Mouse (Mus musculus): Measurements from ENCODE around the gene Bcl7a. TPM values are rescaled to one million over a fixed set of nuclear protein-coding genes. Genes with fewer than 3 reads are reported as not detected.

Bcl7a gene
- polyA plus RNA-seq, 1 experiment from 2014 or later = 21.1 TPM

DNA sequence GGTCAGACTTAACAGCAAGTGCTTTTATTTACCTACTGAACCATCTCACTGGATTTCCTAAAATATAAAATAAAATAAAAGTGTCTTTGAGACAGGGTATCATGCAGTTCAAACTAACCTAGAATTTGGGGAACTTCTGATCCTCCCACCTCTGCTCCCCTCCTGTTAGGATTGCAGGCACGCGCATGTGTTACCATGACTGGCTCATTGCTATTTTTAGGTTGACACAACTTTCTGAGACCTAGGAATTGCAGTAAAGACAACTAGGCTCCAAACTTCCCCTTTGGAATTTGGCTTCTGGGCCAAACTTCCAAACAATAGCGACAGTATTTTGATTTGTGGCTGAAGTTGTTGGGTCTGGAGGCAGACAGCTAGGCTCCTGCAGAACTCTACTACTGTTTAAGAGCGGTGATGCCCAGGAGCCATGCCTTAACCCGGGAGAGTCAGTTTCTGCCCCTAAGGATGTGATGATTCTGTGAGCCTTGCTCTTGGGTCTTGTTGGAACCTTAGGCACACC is 50.2 kb downstream of the Bcl7a start:
- Histone ChIP-seq H3K4me1 (replicated peaks; ENCODE audit: control insufficient read depth, insufficient read depth, low read length) (peaks cover 26% of the 10 kb centered on the region), H3K9ac (ENCODE audit: low read length) (peak overlapping the region; percentile 27), H3K4me3 (ENCODE audit: low read depth, low read length) (peak overlapping the region; percentile 78), H3K27ac (ENCODE audit: low read depth) (peak overlapping the region; percentile 85), H3K36me3 (ENCODE audit: control insufficient read depth, insufficient read depth, low read length) (no peaks in the 10 kb centered on the region), H3K9me3 (ENCODE audit: control insufficient read depth, low read length) (no peaks in the 10 kb centered on the region), H3K4me2 (ENCODE audit: low read length) (peak overlapping the region; percentile 79), H3K27me3 (replicated peaks; ENCODE audit: control insufficient read depth, insufficient read depth, low read length) (no peaks in the 10 kb centered on the region)
- no peak for DNase-seq (ENCODE audit: low spot score)
- no peak; the same call in 1 of the 2 replicates for ATAC-seq (replicated peaks; ENCODE audit: low FRiP score, low TSS enrichment, low read depth)
- whole genome bisulfite sequencing = 14% methylated on average over 5 of the region's 5 CpGs

- peak; percentile 94 for DNase-seq (ENCODE audit: low spot score)
- peak within 1 kb of the TSS; percentile 79 for H3K4me2 ChIP-seq (ENCODE audit: low read length)
- H3K27ac ChIP-seq (ENCODE audit: low read depth) = peak within 1 kb of the TSS; percentile 85
- peak within 1 kb of the TSS; percentile 78 for H3K4me3 ChIP-seq (ENCODE audit: low read depth, low read length)
- ATAC-seq (replicated peaks; ENCODE audit: low FRiP score, low TSS enrichment, low read depth) = peak; percentile 98
- peak within 1 kb of the TSS; percentile 88 for H3K9ac ChIP-seq (ENCODE audit: low read length)
- H3K4me1 ChIP-seq (replicated peaks; ENCODE audit: control insufficient read depth, insufficient read depth, low read length) = peaks cover 26% of the 10 kb centered on the region
- under 1% methylated on average over 50 of the region's 50 CpGs for WGBS
- no peaks in the 10 kb centered on the region for H3K36me3 ChIP-seq (ENCODE audit: control insufficient read depth, insufficient read depth, low read length)
- no peaks in the 10 kb centered on the region for H3K27me3 ChIP-seq (replicated peaks; ENCODE audit: control insufficient read depth, insufficient read depth, low read length)
- H3K9me3 ChIP-seq (ENCODE audit: control insufficient read depth, low read length) = no peaks in the 10 kb centered on the region
These were observed 50.8 kb downstream of the Bcl7a start, which contains the start of gene Mlxip for GRCm38 (mm10) chr5:123394303-123394956. Mlxip (plus strand) TSS chr5:123394798.

DNA sequence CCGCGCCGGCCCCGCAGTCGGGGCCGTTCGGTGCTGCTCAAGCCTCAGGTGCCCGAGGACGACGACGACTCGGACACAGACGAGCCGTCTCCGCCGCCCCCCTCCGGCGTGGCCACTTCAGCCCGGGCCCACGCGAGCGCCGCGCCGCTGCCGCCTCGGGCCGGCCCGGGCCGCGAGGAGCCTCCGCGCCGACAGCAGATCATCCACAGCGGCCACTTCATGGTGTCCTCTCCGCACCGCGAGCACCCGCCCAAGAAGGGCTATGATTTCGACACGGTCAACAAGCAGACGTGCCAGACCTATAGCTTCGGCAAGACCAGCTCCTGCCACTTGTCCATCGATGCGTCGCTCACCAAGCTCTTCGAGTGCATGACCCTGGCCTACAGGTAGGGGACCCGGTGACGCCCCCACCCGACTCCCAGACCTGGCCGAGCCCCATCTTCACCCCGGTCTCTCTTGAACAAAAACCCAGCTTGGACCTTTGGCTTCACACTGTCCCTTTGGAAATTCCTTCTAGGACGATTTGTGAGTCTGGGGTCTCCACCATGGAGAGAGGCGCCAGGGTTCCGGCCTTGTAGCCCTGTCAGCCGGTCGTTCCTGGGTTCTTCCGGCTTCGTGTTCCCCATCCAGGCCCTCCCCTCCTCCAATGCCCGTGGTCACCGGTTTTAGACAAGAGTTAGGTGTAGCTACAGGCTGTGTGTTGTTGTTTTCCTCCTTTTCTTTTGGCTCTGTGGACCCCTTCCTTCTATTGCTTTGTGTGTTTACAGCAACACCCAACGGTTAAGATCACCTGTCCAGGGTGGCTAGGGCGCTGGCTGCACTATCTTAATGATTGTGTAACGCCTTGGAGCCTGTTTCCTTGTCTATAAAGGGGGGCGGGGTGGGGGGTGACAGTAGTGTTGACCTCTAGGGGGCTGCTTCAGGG is 51.6 kb downstream of the Bcl7a start:
- DNase-seq (ENCODE audit: low spot score) (peak; percentile 76), ATAC-seq (replicated peaks; ENCODE audit: low FRiP score, low TSS enrichment, low read depth) (peak; percentile 21)
- peak overlapping the region; percentile 88 for H3K9ac ChIP-seq (ENCODE audit: low read length)
- H3K27me3 ChIP-seq (replicated peaks; ENCODE audit: control insufficient read depth, insufficient read depth, low read length) = no peaks in the 10 kb centered on the region
- H3K4me3 ChIP-seq (ENCODE audit: low read depth, low read length) = peak overlapping the region; percentile 78
- peak overlapping the region; percentile 79 for H3K4me2 ChIP-seq (ENCODE audit: low read length)
- H3K4me1 ChIP-seq (replicated peaks; ENCODE audit: control insufficient read depth, insufficient read depth, low read length) = peaks cover 26% of the 10 kb centered on the region
- WGBS = under 1% methylated on average over 65 of the region's 65 CpGs
- H3K27ac ChIP-seq (ENCODE audit: low read depth) = peak overlapping the region; percentile 85; the same call in 1 of the 2 replicates
- H3K9me3 ChIP-seq (ENCODE audit: control insufficient read depth, low read length) = no peaks in the 10 kb centered on the region
- no peaks in the 10 kb centered on the region for H3K36me3 ChIP-seq (ENCODE audit: control insufficient read depth, insufficient read depth, low read length)

- H3K27ac ChIP-seq (ENCODE audit: low read depth) = no peak overlapping the region
- H3K9me3 ChIP-seq (ENCODE audit: control insufficient read depth, low read length) = no peaks in the 10 kb centered on the region
- no peak overlapping the region for H3K9ac ChIP-seq (ENCODE audit: low read length)
- no peaks in the 10 kb centered on the region for H3K27me3 ChIP-seq (replicated peaks; ENCODE audit: control insufficient read depth, insufficient read depth, low read length)
- H3K4me1 ChIP-seq (replicated peaks; ENCODE audit: control insufficient read depth, insufficient read depth, low read length) = peaks cover 26% of the 10 kb centered on the region
- H3K36me3 ChIP-seq (ENCODE audit: control insufficient read depth, insufficient read depth, low read length) = no peaks in the 10 kb centered on the region
- WGBS = 56% methylated on average over 8 of the region's 8 CpGs
- H3K4me3 ChIP-seq (ENCODE audit: low read depth, low read length) = peak overlapping the region; percentile 78
- peak overlapping the region; percentile 79 for H3K4me2 ChIP-seq (ENCODE audit: low read length)
- ATAC-seq (replicated peaks; ENCODE audit: low FRiP score, low TSS enrichment, low read depth) (no peak), DNase-seq (ENCODE audit: low spot score) (no peak)
These were observed 53.3 kb downstream of the Bcl7a start for GRCm38 (mm10) chr5:123396901-123397464.

GRCm38 (mm10) chr5:123397786-123398185 is 54.2 kb downstream of the Bcl7a start:
- DNase-seq (ENCODE audit: low spot score) (no peak), ATAC-seq (replicated peaks; ENCODE audit: low FRiP score, low TSS enrichment, low read depth) (no peak)
- Histone ChIP-seq H3K4me1 (replicated peaks; ENCODE audit: control insufficient read depth, insufficient read depth, low read length) (peaks cover 26% of the 10 kb centered on the region), H3K9me3 (ENCODE audit: control insufficient read depth, low read length) (no peaks in the 10 kb centered on the region), H3K27ac (ENCODE audit: low read depth) (no peak overlapping the region), H3K9ac (ENCODE audit: low read length) (no peak overlapping the region), H3K4me2 (ENCODE audit: low read length) (peak overlapping the region; percentile 79), H3K36me3 (ENCODE audit: control insufficient read depth, insufficient read depth, low read length) (no peaks in the 10 kb centered on the region), H3K27me3 (replicated peaks; ENCODE audit: control insufficient read depth, insufficient read depth, low read length) (no peaks in the 10 kb centered on the region), H3K4me3 (ENCODE audit: low read depth, low read length) (no peak overlapping the region)
- WGBS = 79% methylated on average over 11 of the region's 11 CpGs

- no peak for ATAC-seq (replicated peaks; ENCODE audit: low FRiP score, low TSS enrichment, low read depth)
- Histone ChIP-seq H3K4me3 (ENCODE audit: low read depth, low read length) (no peak overlapping the region), H3K9ac (ENCODE audit: low read length) (no peak overlapping the region), H3K4me1 (replicated peaks; ENCODE audit: control insufficient read depth, insufficient read depth, low read length) (peaks cover 19% of the 10 kb centered on the region), H3K27me3 (replicated peaks; ENCODE audit: control insufficient read depth, insufficient read depth, low read length) (no peaks in the 10 kb centered on the region), H3K27ac (ENCODE audit: low read depth) (no peak overlapping the region), H3K4me2 (ENCODE audit: low read length) (no peak overlapping the region), H3K9me3 (ENCODE audit: control insufficient read depth, low read length) (no peaks in the 10 kb centered on the region), H3K36me3 (ENCODE audit: control insufficient read depth, insufficient read depth, low read length) (no peaks in the 10 kb centered on the region)
- DNase-seq (ENCODE audit: low spot score) = no peak
- WGBS = 95% methylated on average over 4 of the region's 4 CpGs
These were observed 55.3 kb downstream of the Bcl7a start for GRCm38 (mm10) chr5:123398856-123399498.

- WGBS = 92% methylated on average over 3 of the region's 3 CpGs
- no peak for ATAC-seq (replicated peaks; ENCODE audit: low FRiP score, low TSS enrichment, low read depth)
These were observed 60.8 kb downstream of the Bcl7a start for GRCm38 (mm10) chr5:123404480-123404879.

GRCm38 (mm10) chr5:123406952-123407351 is 63.3 kb downstream of the Bcl7a start:
- H3K4me1 ChIP-seq (replicated peaks; ENCODE audit: control insufficient read depth, insufficient read depth, low read length) = no peaks in the 10 kb centered on the region
- no peak overlapping the region for H3K9ac ChIP-seq (ENCODE audit: low read length)
- H3K4me3 ChIP-seq (ENCODE audit: low read depth, low read length) = no peak overlapping the region
- peaks cover 5% of the 10 kb centered on the region; the same call in 1 of the 2 replicates for H3K9me3 ChIP-seq (ENCODE audit: control insufficient read depth, low read length)
- DNase-seq (ENCODE audit: low spot score) = no peak
- H3K27me3 ChIP-seq (replicated peaks; ENCODE audit: control insufficient read depth, insufficient read depth, low read length) = no peaks in the 10 kb centered on the region
- H3K27ac ChIP-seq (ENCODE audit: low read depth) = no peak overlapping the region
- no peaks in the 10 kb centered on the region; the same call in 1 of the 2 replicates for H3K36me3 ChIP-seq (ENCODE audit: control insufficient read depth, insufficient read depth, low read length)
- WGBS = 51% methylated on average over 2 of the region's 2 CpGs
- no peak overlapping the region for H3K4me2 ChIP-seq (ENCODE audit: low read length)
- no peak for ATAC-seq (replicated peaks; ENCODE audit: low FRiP score, low TSS enrichment, low read depth)

More at GRCm38 (mm10) chr5:123404480-123404879, 60.8 kb downstream of the Bcl7a start:
- no peak for DNase-seq (ENCODE audit: low spot score)
- Histone ChIP-seq H3K4me3 (ENCODE audit: low read depth, low read length) (no peak overlapping the region), H3K4me1 (replicated peaks; ENCODE audit: control insufficient read depth, insufficient read depth, low read length) (no peaks in the 10 kb centered on the region), H3K36me3 (ENCODE audit: control insufficient read depth, insufficient read depth, low read length) (no peaks in the 10 kb centered on the region), H3K9me3 (ENCODE audit: control insufficient read depth, low read length) (no peaks in the 10 kb centered on the region), H3K27ac (ENCODE audit: low read depth) (no peak overlapping the region), H3K4me2 (ENCODE audit: low read length) (no peak overlapping the region), H3K27me3 (replicated peaks; ENCODE audit: control insufficient read depth, insufficient read depth, low read length) (no peaks in the 10 kb centered on the region), H3K9ac (ENCODE audit: low read length) (no peak overlapping the region)

Measured in intestine, embryonic 14.5 days (tissue).